Mouse (Mus musculus) lung, postnatal 4 days (tissue): Measurements from ENCODE around the gene Irak2.
"Not testable (repeated sequence)": the region's sequence is repeated elsewhere in the genome, so short reads cannot be mapped to it uniquely, and the experiment has no call there.

Source experiments
- DNase-seq, 2 experiments: peaks; one replicate each; pipeline ENCODE4 v3.0.0; 2021

The Irak2 gene

DNA sequence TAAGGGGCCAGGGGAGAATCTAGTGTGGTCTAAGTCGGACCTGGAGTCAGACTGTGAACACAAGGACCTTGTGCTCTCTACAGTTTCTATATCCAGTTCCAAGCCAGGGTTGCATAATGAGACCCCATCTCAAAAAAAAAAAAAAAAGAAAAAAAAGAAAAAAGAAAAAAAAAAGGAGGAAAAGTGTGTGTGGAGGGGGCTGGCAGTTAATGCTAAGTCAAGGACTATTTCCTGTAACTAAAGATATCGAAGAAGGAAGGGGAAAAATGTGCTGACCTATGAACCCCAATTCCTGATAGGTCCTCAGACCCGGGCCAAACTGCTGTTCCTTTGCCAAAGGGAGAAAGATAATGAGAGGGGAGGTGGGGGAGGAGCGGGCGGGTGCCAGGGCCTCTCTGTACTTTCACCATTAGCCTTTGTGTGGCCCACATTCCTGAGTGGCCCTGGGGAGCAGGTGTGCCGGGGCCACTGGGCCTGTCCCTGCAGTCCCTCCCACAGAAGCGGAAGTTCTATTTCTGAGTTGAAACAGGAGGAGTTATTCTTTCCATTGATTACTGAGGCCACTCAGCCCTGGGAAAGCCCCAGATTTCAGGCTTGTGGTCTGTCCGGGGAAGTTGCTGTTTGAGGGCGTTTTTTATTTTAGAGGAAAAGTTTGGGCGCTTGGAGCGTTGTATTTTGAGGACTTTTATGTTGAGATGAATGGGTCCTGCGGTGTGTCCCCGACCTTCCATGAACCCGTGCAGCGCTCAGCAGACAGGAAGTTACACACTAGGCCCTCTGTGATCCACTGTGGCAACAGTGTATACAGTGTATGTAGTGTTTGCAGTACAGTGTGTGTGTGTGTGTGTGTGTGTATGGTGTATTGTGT is 30.3 kb downstream of the Irak2 start:
- DNase-seq, result peak; percentile 60 to 65

DNA sequence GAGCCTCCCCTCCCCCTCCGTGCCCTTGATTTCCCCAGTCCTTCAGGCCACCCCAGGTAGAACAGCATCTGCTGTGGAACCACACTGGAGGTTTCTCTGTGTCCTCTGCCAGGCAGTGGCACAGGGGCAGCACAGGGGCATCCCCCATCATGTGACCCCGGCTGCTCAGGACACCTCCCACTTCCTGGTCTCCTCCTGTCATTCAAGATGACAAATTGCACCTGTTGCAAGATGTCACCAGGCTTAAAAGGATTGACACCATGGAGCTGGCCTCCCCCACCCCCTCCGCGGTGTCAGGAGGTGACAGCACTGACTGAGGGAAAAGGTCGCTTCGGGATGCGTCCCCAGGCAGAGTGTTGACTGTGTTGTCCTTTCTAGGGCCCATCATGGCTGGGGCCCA is 31.6 kb downstream of the Irak2 start:
- DNase-seq, result no peak

DNA sequence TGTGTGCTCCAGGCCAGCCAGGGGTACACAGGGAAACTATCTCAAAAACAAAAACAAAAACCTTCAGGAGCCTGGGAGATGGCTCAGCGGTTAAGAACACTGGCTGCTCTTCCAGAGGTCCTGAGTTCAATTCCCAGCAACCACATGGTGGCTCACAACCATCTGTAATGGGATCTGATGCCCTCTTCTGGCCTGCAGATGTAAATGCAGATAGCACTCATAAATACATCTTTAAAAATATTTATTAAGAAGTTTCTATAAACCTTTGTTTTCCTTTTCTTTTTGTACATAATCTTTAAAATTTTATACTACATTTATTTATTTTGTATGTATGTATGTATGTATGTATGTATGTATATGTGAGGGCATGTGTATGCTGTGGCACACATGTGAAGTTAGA is 33.8 kb downstream of the Irak2 start:
- DNase-seq, result not testable (repeated sequence)

DNA sequence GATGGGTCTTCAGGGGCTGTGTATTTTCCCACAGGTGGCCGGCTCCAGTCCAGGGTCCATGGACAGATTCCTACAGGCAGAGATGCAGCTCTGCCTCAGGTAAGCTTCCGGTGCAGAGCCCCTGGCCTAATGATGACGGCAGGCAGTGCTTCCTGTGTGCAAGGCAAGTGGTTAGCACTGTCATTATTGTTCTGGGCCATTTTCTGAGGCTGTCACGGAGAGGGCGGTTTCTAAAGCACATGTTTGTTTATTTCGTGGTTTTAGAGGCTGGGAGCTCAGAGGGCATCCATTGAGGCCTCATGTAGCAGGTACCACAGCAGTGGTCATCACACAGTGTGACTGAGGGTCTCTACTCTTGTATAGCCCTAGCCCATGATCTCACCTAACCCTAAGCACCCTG is 34.7 kb downstream of the Irak2 start:
- no peak for DNase-seq

DNA sequence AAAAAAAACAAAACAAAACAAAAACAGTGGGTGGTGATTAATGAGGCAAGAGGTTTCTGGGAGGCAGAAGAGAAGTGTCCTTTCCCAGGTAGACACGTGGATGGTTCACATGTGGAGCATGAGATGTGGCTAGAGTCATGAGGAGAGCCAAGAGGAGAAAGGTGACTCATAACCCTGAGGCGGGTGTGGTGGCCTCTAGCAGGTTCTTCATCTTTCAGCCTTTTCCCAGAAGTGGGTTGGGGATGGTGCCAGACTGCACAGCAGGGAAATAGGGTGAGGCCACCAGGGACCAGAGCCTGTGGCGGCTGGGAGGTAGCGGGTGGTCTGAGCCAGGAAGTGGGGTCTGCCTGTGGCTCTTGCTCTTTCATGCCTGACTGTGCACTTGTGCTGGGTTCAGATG is 37.0 kb downstream of the Irak2 start:
- peak; percentile 39 to 44 for DNase-seq

DNA sequence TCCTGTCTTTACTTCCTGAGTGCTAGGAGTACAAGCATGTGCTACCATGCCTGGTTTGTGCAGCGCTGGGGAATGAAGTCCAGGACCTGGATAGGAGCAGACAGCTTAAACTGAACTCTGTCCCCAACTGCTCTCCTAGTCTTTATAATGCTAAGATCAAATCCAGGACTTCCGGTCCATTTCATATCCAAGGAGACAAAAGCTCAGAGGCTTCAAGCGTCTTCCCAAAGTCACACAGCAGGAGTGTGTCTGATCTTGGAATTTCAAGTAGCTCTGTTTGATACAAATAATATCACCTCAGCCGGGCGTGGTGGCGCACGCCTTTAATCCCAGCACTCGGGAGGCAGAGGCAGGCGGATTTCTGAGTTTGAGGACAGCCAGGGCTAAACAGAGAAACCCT is 37.7 kb downstream of the Irak2 start:
- no peak for DNase-seq

DNA sequence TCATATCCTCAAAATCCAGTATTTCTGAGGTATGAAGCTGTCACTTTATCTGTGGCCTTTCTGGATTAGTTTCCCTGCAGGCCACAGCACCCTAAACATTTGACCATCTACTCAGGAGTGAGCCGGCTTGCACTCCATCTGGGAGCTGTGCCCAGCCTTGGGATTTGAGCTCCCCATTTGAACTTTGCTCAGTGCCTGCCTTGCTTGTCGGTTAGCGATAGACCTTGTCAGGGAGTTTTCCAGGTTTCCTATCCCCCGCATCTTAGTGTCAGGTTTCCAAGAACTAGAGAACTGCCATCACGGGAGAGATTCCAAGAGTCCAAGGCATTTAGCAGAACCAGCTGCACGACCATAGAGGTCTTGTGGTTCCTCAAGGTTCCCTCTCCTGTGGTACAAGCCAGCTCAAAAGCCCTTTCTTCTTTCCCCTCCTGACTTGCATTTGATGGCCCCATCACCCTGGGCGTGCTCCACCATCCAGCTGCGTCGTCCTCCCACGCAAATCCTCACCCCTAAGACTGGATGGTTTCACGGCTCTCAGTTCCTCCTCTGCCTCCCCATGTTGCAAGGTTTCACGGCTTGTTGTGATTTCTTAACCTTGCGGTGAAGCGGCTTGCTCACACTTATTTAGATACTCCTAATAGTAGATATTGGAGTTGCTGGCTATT is 38.9 kb downstream of the Irak2 start:
- DNase-seq, result peak; percentile 65 to 70

DNA sequence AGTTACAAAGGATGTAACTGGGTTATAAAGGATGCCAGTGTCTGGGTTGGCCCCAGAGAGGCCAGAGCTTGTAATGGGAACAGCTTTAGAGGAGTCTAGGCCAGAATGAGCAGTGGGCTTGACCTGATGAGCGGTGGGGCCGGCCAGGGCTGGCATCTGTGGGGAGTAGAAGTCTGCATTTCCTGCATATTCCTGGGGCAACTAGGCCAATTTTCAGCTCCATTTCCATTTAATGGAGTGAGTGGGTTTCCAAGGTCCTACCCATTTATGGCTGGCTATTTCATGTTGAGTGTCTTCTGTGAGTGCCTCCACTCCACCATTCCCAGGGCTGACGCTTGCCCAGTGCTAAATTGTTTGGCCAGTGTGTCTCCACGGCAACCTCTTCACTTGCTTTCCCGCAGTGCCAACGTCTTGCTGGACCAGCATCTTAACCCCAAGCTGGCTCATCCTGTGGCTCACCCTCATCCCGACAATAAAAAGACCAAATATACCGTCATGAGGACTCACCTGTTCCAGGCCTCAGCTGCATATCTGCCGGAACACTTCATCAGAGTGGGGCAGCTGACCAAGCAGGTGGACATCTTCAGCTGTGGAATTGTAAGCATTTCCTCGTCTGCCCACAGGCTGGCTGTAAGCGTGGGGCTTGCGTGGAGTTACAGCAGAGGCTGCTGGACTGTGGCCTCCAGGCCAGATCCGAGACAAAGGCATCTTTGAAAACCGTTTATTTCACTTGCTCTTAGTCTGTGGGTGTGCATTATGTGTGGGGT is 40.2 kb downstream of the Irak2 start:
- no peak for DNase-seq

DNA sequence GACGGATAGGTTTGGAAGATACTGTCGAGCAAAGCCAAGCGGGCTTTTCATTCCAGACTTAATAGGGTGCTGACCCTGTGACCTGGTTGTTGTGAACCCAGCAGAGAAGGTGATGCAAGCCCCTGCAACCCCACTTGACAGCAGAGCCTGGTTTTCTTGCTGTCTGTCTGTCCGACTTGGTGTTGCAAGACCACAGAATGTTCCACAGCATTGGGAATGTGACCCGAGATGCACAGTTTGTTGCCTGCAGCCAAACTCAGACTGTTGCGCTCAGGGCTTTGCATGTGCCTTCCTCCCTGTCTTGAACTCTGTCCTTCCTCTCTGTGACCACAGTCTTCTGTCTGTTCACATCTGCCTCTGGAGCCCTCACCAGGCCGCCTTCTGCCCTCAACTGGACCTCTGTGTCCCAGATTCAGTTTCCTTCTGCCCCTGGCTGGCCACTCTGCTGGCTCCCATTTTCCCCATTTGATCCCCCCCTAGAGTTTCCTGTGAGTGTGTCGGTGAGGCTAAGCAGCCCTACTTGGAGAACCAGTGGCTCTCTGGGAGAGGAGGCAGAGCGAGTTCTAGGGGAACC is 41.8 kb downstream of the Irak2 start:
- DNase-seq, result peak in 1 of 2 experiments; percentile 22

DNA sequence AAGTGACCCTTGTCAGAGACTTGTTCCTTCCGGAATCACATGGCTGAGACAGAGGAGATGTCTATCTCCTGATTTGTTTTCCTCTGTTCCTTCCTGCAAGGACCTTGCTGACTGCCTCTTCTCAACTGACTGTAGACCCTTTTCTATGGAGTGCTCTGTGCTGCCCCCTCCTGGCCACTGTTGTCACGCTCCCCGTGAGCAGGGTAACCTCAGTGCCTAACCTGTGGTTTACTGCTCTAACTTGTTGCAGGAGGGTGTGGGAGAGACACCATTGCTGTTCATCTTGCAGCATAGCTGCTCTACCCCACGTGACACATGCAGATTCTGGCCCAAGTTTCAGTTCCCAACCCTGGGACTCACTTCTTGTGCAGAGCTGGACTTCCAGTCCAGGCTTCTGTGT is 43.0 kb downstream of the Irak2 start:
- peak; percentile 86 to 92 for DNase-seq

DNA sequence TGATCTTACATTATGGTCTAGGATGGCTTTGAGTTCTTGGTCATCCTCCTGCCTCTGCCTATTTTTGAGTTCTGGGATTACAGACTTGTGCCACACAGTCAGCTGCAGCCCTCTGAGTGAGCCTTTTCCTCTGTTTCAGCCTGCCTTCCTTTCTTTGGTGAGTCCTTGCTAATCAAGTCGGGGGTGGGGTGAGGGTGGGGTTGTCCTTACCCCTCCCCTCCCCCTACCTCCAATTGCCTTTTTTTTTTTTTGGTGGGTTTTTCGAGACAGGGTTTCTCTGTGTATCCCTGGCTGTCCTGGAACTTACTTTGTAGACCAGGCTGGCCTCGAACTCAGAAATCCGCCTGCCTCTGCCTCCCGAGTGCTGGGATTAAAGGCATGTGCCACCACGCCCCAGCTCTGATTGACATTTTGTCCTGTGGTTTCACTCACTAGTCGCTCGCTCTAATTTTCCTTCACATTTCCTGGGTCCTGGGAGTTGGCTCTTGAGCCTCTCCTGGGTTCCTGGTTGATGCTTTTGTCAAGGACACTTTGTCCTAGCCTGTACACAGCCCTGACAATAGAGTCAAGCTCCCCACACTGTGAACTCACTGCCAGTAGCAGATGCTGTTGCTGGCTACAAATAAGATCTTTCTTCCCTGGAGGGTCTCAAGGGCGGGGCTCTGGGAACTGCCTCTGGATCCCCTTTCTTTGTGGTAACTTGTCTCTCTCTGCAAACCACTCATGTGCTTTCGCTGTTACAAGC is 45.0 kb downstream of the Irak2 start:
- no peak for DNase-seq

DNA sequence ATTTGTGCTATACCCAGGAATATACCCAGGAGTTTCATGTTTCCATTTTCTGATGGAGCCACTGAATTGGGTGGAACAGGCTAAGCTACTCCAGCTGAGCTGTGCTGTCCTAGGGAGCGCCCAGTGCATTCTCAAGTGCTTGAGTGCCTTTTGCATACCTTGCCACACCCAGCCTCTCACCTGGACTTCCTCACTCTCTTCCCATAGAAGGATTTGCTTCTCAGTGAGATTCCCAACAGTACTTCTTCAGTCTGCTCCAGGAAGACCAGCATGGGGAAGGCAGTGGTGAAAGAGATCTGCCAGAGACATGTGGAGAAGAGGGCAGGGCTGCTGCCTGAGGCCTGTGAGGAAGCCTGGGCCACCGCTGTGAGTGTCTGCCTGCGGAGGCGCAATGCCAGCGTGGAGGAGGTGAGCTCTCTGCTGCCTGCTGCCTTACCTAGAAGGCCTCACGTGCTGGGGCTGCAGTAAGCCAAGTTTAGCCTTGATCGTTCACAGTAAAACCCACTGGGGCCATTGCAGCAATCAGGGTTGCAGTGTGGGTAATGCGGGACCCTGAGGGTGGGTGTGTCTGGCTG is 48.4 kb downstream of the Irak2 start:
- DNase-seq, result peak; percentile 51 to 78

DNA sequence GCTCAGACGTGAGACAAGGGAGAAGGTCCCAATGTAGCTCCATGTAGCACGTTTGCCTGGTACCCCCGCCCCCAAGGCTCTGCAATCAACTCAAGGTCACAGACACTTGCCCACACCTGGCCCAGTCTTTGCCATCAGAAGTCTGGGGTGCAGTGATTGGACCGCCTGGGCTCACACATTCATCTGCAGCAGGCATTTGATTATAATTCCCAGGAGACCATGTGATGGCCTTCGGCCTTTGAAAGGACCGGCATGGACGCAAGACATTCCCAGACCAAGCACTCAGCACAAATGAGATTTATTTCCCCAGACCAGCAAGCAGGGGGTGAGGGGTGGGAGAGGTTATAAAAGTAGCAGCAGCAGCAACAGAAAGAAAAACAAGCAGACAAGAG is 51.7 kb downstream of the Irak2 start:
- DNase-seq, result peak; percentile 48 to 59

DNA sequence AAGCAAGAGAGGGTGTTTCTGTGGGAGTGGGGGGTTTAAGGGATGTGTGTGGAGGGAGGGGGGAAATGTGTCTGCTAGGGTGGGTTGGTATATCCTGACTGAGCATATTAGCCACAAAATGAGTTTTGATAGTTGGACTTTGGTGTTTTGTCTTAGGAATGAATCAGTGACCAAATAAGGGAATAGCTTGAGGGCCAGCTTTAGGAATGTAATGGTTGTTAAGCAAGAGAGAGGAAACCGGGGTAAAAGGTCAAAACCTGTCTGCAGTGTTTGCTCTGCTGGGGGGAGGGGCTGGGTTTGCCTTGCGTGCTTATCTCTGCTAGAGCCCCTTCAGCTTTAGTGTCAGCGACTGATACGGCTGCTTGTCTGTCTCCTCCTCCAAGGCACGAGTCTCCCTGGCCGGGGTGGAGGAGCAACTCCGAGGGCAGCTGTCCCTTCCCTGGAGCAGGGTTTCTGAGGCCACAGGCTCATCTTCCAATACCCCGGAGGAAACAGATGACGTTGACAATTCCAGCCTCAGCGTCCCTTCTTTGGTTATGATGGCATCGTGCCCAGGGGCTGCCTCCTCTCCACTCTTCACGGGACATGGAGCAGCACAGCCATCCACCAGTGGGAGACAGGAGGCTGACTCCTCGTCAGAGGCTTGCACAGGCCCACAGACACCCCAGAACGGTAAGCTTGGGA is 52.3 kb downstream of the Irak2 start:
- DNase-seq, result peak; percentile 86 to 90

DNA sequence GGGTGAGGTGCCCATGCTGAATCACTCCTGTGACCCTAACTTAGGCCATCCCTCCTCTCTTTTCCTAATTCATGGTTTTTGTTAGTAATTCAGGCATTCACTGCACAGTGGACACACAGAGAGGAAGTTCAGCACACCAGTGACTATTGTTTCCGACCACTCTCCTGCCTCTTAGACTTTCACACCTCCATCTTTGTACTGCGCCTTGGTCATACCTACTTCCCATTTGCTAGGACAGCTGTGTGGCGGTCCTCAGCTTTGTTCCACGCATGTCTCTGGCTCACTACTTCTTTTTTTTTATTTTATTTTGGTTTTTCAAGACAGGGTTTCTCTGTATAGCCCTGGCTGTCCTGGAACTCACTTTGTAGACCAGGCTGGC is 52.8 kb downstream of the Irak2 start:
- DNase-seq, result no peak

DNA sequence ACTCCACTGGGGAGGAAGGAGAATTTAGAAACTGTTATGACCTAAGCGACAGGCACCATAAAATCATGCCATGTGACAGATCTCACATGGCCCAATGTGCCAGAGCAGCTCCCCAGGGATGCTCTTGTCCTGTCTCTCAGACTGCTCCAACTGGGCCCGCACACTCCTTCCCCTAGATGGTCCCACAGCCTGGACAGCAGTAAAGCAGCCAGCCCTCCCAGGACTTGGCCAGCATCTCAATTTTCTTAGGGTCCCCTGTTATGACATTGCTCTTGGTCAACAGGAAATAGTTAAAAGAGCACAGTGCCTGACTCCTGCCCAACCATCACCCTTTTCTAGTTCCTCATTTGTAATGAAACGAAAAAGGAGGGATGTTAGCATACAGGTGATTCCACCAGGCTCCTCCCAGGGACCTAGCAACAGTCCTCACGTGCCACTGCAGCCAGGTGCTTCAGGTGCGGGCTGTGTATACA is 54.4 kb downstream of the Irak2 start:
- DNase-seq, result no peak

DNA sequence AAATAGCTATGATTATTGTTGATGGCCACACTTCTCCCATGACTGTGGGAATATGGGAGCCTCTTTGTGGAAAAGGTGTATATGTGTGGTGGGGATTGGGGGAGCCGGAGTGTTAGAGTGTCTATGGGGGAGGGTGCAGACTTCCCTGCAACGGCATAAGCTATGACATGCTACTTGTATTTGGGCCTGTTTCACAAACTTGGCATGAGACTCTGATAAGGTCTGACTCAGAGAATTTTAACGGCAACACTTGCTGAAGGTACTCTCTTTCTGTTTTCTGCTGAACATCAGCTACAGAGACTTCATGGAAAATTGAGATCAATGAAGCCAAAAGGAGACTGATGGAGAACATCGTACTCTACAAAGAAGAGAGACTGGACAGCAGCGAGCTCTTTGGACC is 55.1 kb downstream of the Irak2 start:
- no peak for DNase-seq

DNA sequence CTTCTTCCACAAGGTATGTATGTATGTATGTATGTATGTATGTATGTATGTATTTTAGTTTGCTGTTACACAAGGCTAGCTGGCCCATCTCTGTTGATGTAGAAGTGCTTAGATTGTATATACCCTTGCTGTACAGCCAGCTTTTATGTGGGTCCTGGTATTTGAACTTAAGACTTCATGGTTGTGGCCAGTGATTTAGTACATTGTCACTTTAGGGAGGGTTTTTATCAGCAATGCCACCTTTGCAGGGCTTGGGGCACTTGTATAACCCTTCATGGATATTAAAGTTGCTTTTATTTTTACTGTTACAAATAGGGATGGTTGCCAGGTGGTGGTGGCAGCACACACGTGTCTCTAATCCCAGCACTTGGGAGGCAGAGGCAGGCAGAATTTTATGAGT is 56.9 kb downstream of the Irak2 start:
- DNase-seq, result no peak

DNA sequence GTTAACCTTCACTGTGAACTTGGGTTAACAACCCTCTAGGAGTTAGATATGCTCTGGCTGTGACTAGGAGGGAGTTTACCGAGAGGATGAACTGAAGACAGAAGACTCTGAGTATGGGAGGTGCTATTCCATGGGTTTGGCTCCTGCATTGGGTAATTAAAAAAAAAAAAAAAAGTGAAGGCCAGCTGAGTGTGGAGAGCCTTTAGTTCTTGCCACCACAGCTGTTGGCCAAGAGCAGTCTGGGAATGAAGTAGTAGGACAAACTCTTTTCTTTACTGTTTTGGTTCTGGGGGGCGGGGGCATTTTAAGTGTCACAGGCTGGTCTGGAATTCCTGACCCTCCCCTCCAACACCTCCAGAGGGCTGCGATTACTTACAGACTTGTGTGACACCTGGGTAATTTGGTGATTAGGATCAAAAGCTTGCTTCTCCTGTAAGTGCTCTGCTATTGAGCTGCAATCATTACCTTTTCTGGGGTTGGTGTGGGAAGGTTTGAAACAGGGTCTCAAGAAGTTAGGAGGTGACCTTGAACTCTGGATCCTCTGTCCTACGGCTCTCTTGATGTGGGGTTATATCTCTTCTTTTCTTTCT is 57.6 kb downstream of the Irak2 start:
- no peak for DNase-seq

DNA sequence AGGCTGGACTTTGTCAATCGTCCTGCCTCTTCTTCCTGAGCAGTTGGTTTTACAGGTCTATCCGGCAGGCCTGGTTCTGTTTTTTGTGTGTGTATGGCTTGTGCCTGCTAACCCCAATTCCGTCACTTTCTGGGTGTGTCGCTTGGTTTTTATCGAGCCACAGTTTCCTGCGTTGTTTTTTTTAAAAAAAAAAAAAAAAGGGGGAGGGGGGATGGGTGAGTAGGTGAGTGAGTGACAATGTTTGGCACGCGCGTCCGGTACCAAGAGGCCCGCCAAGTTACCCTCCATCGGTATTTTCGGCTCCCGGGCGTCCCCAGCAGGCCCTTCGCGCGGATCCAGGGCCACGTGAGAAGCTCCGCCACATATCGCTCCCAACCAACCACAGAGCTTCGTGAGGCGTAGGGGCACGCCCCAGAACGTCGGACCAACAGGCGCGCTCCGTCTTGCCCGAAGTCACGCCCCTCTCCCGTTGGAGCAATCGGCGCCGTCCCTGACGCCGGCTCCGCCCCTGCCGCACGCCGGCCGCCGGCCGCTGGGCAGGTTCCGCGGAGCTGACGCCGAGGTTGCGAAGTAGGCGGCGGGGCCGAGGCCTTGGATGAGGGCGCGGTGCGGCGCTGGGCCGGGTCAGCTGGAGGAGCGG is 58.4 kb downstream of the Irak2 start, which contains the start of gene Tatdn2:
Gene Tatdn2 (plus strand): TSS at position 469 of the 640 bp plus-strand sequence.
- peak; percentile 97 to 99 for DNase-seq
